Mouse (Mus musculus): ENCODE measurements around the gene Tada3.

DNA sequence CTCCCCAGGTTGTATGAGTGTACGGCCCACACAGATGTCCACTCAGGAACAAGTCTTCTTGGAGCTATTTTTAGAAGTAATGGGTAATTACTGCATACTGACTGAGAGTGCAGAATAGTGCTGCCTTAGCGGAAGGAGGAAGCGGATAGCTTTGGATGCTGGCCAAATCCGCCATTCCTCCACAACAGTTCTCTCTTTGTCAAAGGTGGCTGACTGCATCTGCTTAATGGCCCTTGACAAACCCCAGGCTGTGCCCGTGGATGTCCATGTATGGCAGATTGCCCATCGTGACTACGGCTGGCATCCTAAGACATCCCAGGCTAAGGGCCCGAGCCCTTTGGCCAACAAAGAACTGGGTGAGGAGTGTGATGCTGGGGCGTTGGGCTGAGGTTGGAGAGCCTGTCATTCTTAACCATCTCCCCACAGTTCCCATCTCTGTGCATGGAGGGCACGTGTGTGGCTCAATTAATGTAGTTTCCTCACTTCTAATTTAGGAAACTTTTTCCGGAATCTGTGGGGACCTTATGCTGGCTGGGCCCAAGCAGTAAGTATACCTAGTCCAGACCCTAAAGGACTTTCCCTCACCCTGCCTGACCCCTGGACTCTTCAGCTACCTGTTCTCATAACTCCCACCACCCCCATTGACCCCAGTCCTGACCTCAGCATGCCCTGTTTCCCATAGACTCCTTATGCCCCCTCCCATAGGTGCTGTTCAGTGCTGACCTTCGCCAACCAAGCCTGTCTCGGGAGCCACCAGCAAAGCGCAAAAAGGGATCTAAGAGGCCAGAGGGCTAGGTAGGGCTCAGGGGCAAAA lies 44.3 kb downstream of the Tada3 start:
- TF ChIP-seq CTCF (IDR thresholded peaks at IDR 0.05; ENCODE audit: insufficient read depth, low read length) (no peak), POLR2A (IDR thresholded peaks at IDR 0.05; ENCODE audit: borderline replicate concordance, extremely low read depth, low read depth, low read length) (no peak)

Measured in lung, adult 2 months (tissue).